Mouse (Mus musculus) stomach, postnatal 0 days (tissue): ENCODE data around the gene Gna15.

Experiments used
- CTCF ChIP-seq: IDR thresholded peaks from 2 replicates; pipeline ENCODE4 v1.5.1; 2016; ENCODE audit warnings: antibody characterized with exemption, low read depth, mild to moderate bottlenecking, moderate library complexity
- EP300 ChIP-seq: optimal IDR thresholded peaks from 2 replicates; pipeline ENCODE3; 2016; ENCODE audit warnings: antibody characterized with exemption

DNA sequence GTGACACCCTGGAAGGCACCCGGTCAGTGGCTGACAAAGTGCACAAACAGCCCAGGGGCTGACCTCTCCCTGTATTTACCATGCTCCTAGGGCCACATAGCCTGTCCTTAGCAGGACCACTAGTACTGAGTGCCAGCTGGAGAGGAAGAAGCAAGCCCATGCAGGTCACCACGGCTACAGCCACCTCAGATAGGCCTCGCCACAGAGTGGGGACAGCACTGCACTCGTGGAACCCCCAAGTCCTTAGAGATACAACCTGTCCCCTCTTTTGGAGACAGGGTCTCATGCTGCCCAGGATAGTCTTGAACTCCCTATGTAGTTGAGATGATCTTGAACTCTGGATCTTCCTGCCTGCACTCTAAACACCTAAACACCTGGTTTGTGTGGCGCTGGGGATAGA lies 17.3 kb upstream of the Gna15 start:
- TF ChIP-seq EP300 (no peak), CTCF (no peak)
